Comparison of ENCODE assay signal across 8 mouse cellular contexts in the genomic region with DNA sequence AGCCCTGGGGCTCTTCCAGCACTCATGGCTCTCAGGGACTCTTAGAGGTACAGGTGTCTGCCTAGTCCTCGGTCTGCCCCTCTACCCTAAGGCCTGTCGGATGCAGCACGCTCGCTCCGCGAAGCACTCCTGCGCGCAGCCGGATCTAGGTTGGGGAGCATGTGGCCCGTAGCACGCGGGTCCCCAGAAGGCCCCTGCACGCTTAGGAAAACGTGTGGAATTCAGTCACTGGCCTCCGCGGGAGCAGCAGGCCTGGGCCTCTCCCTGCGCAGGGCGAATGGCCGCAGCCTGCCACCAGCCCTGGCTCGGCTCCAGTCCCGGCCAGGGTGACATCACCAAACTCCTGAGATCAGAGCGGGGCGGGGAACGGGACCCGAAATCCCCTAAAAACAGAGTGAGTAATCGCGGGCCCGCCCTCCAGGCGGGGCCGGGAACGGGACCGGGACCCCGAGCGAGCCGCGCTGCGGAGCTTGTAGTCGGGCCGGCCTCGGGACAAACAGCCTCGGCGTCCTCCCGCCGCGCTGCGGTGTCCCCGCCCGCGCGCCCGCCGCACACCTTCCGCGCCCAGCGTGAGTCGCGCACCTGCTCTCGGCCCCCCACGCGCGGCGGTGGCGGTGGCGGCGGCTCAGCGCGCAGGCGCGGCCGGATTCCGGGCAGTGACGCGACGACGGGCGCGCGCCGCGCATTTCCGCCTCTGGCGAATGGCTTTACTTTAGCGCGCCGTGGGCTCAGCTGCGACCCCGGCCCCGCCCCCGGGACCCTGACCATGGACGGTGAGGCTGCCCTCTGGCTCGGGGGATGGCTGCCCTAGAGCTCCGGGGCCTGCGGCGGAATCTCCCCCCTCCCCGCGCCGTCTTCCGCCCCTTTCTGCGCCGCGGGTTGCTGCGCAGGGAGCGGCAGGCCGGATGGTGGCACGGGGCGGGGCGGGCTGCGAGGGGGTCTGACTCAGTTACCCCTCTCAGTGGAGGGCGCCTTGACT. TPM values are rescaled to one million over a fixed set of nuclear protein-coding genes. Genes with fewer than 3 reads are reported as not detected.
A peak's percentile ranks its signal among the peaks of the same experiment; 100 is the strongest.
DNase-seq lines count a peak whose midpoint lies in the region; ATAC-seq and TF ChIP-seq lines count a peak whose summit lies in the region.

A gene (plus strand): TSS at position 415 of the 979 bp plus-strand sequence.

- no peak for TF ChIP-seq EP300 in liver, embryonic 14.5 days (IDR thresholded peaks at IDR 0.05; ENCODE audit: low read depth)
- no peak for TF ChIP-seq EP300 in stomach, postnatal 0 days (optimal IDR thresholded peaks at IDR 0.05)

- H3K36me3 ChIP-seq in forebrain, embryonic 10.5 days (replicated peaks): peaks cover 39% of the 10 kb centered on the region
- peaks cover 30% of the 10 kb centered on the region for H3K36me3 ChIP-seq in heart, embryonic 15.5 days
- H3K36me3 ChIP-seq in liver, embryonic 14.5 days (replicated peaks; ENCODE audit: control insufficient read depth, insufficient read depth, low read depth): peaks cover 25% of the 10 kb centered on the region
- peaks cover 14% of the 10 kb centered on the region for H3K36me3 ChIP-seq in neural tube, embryonic 11.5 days (ENCODE audit: control insufficient read depth, insufficient read depth, low read length)
- H3K36me3 ChIP-seq in stomach, postnatal 0 days (ENCODE audit: control insufficient read depth, insufficient read depth, low read length): peaks cover 28% of the 10 kb centered on the region

- peaks cover 31% of the 10 kb centered on the region for H3K4me1 ChIP-seq in forebrain, embryonic 10.5 days
- H3K4me1 ChIP-seq in heart, embryonic 15.5 days (replicated peaks): peaks cover 41% of the 10 kb centered on the region
- H3K4me1 ChIP-seq in liver, embryonic 14.5 days (replicated peaks; ENCODE audit: control insufficient read depth in 2 of 2, insufficient read depth in 2 of 2, low read length in 1 of 2): peaks cover 13 to 22% of the 10 kb centered on the region in 2 experiments
- H3K4me1 ChIP-seq in neural tube, embryonic 11.5 days (ENCODE audit: control insufficient read depth, insufficient read depth, low read length): peaks cover 9% of the 10 kb centered on the region
- peaks cover 5% of the 10 kb centered on the region for H3K4me1 ChIP-seq in stomach, postnatal 0 days (replicated peaks; ENCODE audit: control insufficient read depth, insufficient read depth)

- peak within 1 kb of the TSS; percentile 84 for H3K4me2 ChIP-seq in heart, embryonic 15.5 days
- peak within 1 kb of the TSS; percentile 99 for H3K4me2 ChIP-seq in liver, embryonic 14.5 days (ENCODE audit: low read depth)
- H3K4me2 ChIP-seq in neural tube, embryonic 11.5 days (ENCODE audit: low read depth): peak within 1 kb of the TSS; percentile 97
- H3K4me2 ChIP-seq in stomach, postnatal 0 days (replicated peaks; ENCODE audit: low read depth): peak within 1 kb of the TSS; percentile 94

- peak within 1 kb of the TSS; percentile 89 for H3K9ac ChIP-seq in heart, embryonic 15.5 days
- peak within 1 kb of the TSS; percentile 86 for H3K9ac ChIP-seq in liver, embryonic 14.5 days (replicated peaks)
- peak within 1 kb of the TSS; percentile 93 for H3K9ac ChIP-seq in neural tube, embryonic 11.5 days (ENCODE audit: low read length)
- H3K9ac ChIP-seq in stomach, postnatal 0 days (ENCODE audit: low read length): peak within 1 kb of the TSS; percentile 93

- peak within 1 kb of the TSS; percentile 97 for H3K27ac ChIP-seq in forebrain, embryonic 10.5 days
- H3K27ac ChIP-seq in heart, embryonic 15.5 days: peak within 1 kb of the TSS; percentile 93
- H3K27ac ChIP-seq in liver, embryonic 14.5 days: peak within 1 kb of the TSS; percentile 78
- H3K27ac ChIP-seq in neural tube, embryonic 11.5 days (ENCODE audit: low read depth, low read length): peak within 1 kb of the TSS; percentile 83
- H3K27ac ChIP-seq in stomach, postnatal 0 days (replicated peaks): peak within 1 kb of the TSS; percentile 96

- H3K9me3 ChIP-seq in forebrain, embryonic 10.5 days: no peaks in the 10 kb centered on the region
- no peaks in the 10 kb centered on the region for H3K9me3 ChIP-seq in heart, embryonic 15.5 days (replicated peaks)
- no peaks in the 10 kb centered on the region for H3K9me3 ChIP-seq in liver, embryonic 14.5 days (ENCODE audit: control insufficient read depth, low read length)
- H3K9me3 ChIP-seq in neural tube, embryonic 11.5 days (ENCODE audit: control insufficient read depth, low read length): no peaks in the 10 kb centered on the region
- H3K9me3 ChIP-seq in stomach, postnatal 0 days (ENCODE audit: control insufficient read depth, low read length): no peaks in the 10 kb centered on the region

- H3K4me3 ChIP-seq in forebrain, embryonic 10.5 days: peak within 1 kb of the TSS; percentile 86
- peak within 1 kb of the TSS; percentile 80 for H3K4me3 ChIP-seq in heart, embryonic 15.5 days
- H3K4me3 ChIP-seq in liver, embryonic 14.5 days (ENCODE audit: insufficient read depth in 1 of 2, low read depth in 2 of 2, low read length in 2 of 2): peak within 1 kb of the TSS; percentile 73 to 74
- H3K4me3 ChIP-seq in neural tube, embryonic 11.5 days (ENCODE audit: low read depth, low read length): peak within 1 kb of the TSS; percentile 75
- H3K4me3 ChIP-seq in stomach, postnatal 0 days (ENCODE audit: low read depth, low read length): peak within 1 kb of the TSS; percentile 85

- DNase-seq in c-Kit-negative CD71-positive TER-119-positive erythroid progenitor cells, embryonic 14.5 days (ENCODE audit: low read depth, low spot score): peak; percentile 63
- peak; percentile 80 for DNase-seq in forebrain, embryonic 10.5 days (ENCODE audit: extremely low spot score, low spot score)
- peak; percentile 92 to 95 for DNase-seq in kidney, postnatal 25 days
- peak; percentile 68 to 80 (median 68) for DNase-seq in liver, embryonic 14.5 days (ENCODE audit: low read depth in 3 of 3, low spot score in 3 of 3)
- peak; percentile 87 for DNase-seq in neural tube, embryonic 11.5 days (ENCODE audit: low spot score)
- peak; percentile 93 for DNase-seq in stomach, postnatal 0 days (ENCODE audit: low spot score)

- ATAC-seq in CD4-positive, CD25-positive, alpha-beta regulatory T cell, adult 4 months: peak; percentile 86
- peak; percentile 86 for ATAC-seq in heart, embryonic 15.5 days (replicated peaks; ENCODE audit: insufficient number of reproducible peaks, insufficient read depth, low FRiP score, low read depth)
- peak; percentile 85 for ATAC-seq in liver, embryonic 14.5 days (ENCODE audit: insufficient read depth)
- peak; percentile 79 for ATAC-seq in neural tube, embryonic 11.5 days (ENCODE audit: insufficient read depth, low FRiP score, low TSS enrichment)
- peak; percentile 87 for ATAC-seq in stomach, postnatal 0 days (ENCODE audit: low FRiP score, low TSS enrichment)

- TF ChIP-seq CTCF in liver, embryonic 14.5 days (IDR thresholded peaks at IDR 0.05; ENCODE audit: low read depth): no peak
- TF ChIP-seq CTCF in stomach, postnatal 0 days (IDR thresholded peaks at IDR 0.05; ENCODE audit: low read depth): peak; percentile 9; the same call in 1 of the 2 replicates

- under 1% methylated on average over 109 of the region's 109 CpGs for WGBS in forebrain, embryonic 10.5 days
- under 1% methylated on average over 107 of the region's 109 CpGs for WGBS in heart, embryonic 15.5 days
- WGBS in liver, embryonic 14.5 days (ENCODE audit: insufficient replicate concordance): under 1% methylated on average over 95 of the region's 109 CpGs
- under 1% methylated on average over 89 of the region's 109 CpGs for WGBS in neural tube, embryonic 11.5 days
- whole genome bisulfite sequencing in stomach, postnatal 0 days: under 1% methylated on average over 89 of the region's 109 CpGs

- no peaks in the 10 kb centered on the region for H3K27me3 ChIP-seq in forebrain, embryonic 10.5 days (ENCODE audit: poor library complexity, severe bottlenecking)
- H3K27me3 ChIP-seq in heart, embryonic 15.5 days: no peaks in the 10 kb centered on the region
- H3K27me3 ChIP-seq in liver, embryonic 14.5 days (ENCODE audit: control insufficient read depth, insufficient read depth, low read length): no peaks in the 10 kb centered on the region
- H3K27me3 ChIP-seq in neural tube, embryonic 11.5 days (ENCODE audit: control insufficient read depth, insufficient read depth, low read length): no peaks in the 10 kb centered on the region
- H3K27me3 ChIP-seq in stomach, postnatal 0 days (ENCODE audit: control insufficient read depth, insufficient read depth, low read length): no peaks in the 10 kb centered on the region

RNA-seq across cellular contexts. Expression of the gene that starts here (rescaled TPM):
- 100 to 1,000 TPM; 111 to 174 TPM for polyA plus RNA-seq in CD4-positive, CD25-positive, alpha-beta regulatory T cell, adult 4 months (2017; shearing (Covaris generic))
- 30.3 and 31.2 TPM in 2 replicates for polyA plus RNA-seq in forebrain, embryonic 10.5 days (2016; fragmentation: Nextera tagmentation; extraction: Ambion mirVana)
- 33.2 and 46.7 TPM in 2 replicates for polyA plus RNA-seq in heart, embryonic 15.5 days (2015; fragmentation: Nextera tagmentation; extraction: Ambion mirVana)
- polyA plus RNA-seq in liver, embryonic 14.5 days (2012; rRNA removed): 14.8 and 19.9 TPM in 2 replicates
- 18.9 and 21.9 TPM in 2 replicates for polyA plus RNA-seq in liver, embryonic 14.5 days (2014; fragmentation: Nextera tagmentation; extraction: Ambion mirVana)
- 32.5 and 34.4 TPM in 2 replicates for polyA plus RNA-seq in neural tube, embryonic 11.5 days (2014; fragmentation: Nextera tagmentation; extraction: Ambion mirVana)
- polyA plus RNA-seq in stomach, postnatal 0 days (2015; fragmentation: Nextera tagmentation; extraction: Ambion mirVana): 28.7 and 35.2 TPM in 2 replicates

Comparison
In these comparisons a context has a peak if more than half of its experiments do, and no peak if none do; other contexts are left out.
1. Peak in every context shown above with its lines: DNase-seq, ATAC-seq, H3K4me3 ChIP-seq and H3K27ac ChIP-seq.